Mouse (Mus musculus) frontal cortex, postnatal 10 days (tissue): ENCODE measurements at regions not wholly inside any gene's neighbourhood (a gene's known extent, or its start where the extent isn't known, plus 50 kb on each side); places are given as distances from the start of the nearest gene placed in this dataset.
A peak's percentile ranks its signal among the peaks of the same experiment; 100 is the strongest.
"Not testable (repeated sequence)": the region's sequence is repeated elsewhere in the genome, so short reads cannot be mapped to it uniquely, and the experiment has no call there.

Source experiments
- DNase-seq, 2 experiments: peaks; one replicate each; pipeline ENCODE4 v3.0.0; 2022; ENCODE audit warnings: low spot score in 2 of 2, mixed read lengths in 1 of 2

DNA sequence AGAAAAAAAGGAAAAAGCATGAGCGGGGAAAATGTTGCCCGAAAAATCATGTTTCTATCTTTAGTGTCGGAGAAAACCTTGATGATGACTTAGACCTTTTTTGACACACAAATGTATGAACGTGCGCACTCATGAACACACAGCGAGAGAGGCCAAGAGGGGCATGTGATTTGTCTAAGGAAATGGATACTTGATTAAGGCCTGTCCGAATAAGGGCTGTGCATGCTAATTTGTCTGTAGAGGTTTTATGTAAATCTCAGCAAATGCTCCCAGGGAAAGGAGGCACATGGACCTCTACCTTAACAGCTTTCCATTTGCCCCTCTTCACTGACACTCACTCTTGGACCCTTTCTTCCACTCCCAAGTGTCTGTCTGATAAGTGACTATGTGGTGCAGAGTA lies 182.5 kb upstream of the Rgma start:
- peak in 1 of 2 experiments; percentile 1 for DNase-seq

DNA sequence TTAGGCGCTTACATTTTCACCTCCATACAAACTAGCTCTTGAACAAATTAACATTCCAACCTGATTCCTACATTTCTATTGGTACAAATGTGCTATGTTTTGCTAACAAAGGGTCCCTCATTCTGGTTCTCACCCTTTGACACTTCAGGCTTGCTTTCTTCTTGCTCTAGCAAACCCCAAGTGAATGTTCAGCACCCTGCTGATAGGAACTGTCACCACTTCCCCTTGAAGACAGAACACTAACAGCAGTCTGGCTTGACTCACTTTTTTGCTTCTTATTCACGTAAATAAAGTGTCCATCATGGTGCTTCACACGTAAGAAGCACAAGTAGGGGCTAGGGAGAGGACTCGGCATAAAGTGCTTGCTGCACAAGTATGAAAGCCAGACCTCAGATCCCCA lies 180.0 kb upstream of the Rgma start:
- no peak for DNase-seq

DNA sequence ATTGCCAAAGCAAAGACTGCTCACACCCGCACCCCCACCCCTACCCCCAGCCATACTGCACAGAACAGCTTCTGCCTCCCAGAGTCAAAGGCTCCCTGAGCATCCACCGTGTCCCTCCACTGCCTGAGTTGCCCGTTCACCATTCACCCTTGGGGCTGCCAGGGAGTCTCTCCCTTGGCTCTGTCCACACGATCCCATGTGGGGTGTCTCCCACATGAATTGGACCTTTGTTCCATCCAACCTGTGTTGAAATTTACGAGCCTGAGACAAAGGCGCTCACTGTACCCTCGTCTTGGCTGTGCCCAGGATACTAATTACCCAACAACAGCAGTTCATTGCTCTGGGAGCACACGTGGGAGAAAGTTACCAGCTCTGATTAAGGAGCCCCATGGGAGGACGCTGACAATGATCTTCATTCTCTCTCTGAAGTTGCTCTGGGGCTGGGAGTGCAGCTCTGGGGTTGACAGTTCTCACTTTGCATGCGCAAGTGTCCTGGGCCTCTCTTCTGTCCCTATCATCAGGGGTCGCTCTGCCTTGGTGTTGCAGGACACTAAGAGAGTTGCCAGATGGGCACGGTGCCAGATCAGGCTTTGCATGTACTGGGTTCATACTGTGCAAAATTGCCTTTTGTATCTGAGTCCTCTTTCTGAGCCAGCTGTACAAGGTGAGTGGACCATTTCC lies 178.3 kb upstream of the Rgma start:
- peak; percentile 48 to 60 for DNase-seq

DNA sequence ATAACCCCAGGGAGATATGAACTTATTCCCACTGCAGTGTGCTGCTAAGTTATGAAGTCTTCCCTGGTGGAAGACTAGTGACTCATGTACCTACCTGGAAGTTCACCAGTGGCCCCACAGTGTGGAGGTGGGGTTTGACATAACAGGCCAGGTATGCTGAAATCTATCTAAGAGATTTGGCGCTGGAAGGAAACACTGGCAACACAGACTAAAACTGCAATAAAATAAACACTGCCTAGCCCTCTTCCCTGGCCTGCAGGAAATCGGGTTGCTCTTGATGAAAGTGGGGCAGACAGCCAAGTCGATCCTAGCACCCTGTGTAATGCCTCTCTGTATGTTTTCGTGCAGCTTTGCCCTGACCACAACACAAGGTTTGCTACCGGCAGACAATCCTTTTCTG lies 177.2 kb upstream of the Rgma start:
- DNase-seq, result peak in 1 of 2 experiments; percentile 3

DNA sequence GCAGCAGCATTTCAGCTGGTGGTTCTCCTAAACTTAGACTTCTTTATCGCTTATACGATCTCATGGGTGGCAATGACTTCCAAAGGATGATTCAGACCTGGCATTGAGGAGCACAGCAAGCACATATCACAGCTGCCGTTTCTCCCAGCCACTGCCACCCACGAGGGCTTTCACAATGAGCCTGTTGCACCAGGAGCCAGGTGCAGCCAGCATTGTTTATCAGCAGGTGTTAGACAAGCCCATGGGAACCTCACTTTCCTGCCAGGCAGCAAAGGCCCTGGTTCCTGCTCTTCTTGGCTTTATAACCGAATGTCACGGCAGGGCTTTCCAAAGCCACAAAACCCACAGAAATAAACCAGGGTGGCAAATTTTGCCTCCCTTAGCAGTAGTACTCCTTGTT lies 175.3 kb upstream of the Rgma start:
- peak in 1 of 2 experiments; percentile 4 for DNase-seq

DNA sequence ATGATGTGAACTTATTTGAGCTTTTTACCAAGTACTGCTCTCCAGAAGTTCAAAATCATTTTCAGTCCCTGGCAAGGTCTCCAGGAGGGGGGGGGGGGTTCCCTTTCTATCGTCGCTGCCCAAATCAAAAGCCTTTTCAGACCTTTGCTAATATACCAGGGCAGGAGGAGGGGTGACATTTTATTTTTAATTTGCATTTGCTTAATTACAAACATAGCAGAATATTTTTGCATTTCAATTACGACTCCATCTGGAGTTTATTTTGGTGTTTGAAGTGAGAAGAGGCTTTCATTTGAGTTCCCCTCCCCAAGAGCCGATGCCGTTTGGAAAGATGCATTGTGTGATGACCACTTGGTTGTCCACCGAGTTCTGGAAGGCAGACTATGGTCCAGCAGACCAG lies 174.0 kb upstream of the Rgma start:
- DNase-seq, result peak in 1 of 2 experiments; percentile 17

DNA sequence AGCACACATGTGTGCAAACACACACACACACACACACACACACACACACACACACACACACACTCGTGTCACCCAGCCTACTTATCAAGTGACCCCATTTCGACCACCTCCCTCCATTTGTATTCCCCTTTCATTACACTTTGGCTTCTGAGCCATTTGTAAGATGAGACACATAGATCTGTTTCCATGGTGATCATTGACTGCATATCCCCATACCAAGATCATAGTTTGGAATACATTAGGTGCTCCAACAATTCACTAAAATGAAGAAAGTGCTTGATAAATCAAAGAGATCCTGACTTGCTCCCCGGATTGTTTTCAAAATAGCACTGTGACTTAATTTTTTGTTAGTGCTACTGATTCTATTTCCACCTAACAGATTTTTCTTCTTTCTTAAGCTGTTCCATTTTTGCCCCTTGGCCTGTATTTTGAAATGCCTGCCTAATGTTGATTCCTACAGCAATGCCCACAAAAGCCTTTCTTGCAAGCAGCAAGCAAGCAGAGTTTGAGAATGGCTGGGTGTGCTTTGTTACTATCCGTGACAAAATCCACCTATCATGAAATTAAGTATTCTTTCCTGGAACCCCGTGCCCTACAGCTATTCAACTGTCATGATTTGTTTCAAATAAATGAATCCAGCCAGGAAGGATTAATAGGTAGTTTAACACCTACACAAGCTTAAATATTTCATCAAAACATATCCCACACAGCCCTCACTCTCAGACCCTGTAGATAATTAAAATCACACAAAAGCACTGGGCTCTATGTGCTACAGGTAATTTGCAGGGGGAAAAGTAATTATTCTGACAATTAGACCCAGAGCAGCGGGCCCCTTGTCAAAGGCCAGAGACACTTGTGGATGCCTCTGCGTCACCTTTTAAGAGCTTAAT lies 168.1 kb upstream of the Rgma start:
- peak in 1 of 2 experiments; percentile 1 for DNase-seq

DNA sequence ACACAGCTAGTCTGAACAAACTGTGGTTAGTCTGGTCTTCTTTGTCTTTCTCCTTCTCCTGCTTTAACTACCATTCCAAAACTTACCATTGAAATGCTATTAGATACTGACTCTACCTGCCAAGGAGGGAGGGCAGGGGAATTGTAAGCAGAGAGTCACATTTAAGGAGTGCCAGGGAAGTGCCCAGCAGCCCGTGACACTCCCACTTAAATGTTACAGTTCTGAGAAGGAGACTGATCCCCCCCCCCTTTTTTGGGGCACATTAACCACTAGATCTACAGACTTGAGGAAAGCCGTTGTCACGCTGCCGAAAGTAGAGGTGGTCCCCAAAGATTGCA lies 166.9 kb upstream of the Rgma start:
- peak in 1 of 2 experiments; percentile 1 for DNase-seq

DNA sequence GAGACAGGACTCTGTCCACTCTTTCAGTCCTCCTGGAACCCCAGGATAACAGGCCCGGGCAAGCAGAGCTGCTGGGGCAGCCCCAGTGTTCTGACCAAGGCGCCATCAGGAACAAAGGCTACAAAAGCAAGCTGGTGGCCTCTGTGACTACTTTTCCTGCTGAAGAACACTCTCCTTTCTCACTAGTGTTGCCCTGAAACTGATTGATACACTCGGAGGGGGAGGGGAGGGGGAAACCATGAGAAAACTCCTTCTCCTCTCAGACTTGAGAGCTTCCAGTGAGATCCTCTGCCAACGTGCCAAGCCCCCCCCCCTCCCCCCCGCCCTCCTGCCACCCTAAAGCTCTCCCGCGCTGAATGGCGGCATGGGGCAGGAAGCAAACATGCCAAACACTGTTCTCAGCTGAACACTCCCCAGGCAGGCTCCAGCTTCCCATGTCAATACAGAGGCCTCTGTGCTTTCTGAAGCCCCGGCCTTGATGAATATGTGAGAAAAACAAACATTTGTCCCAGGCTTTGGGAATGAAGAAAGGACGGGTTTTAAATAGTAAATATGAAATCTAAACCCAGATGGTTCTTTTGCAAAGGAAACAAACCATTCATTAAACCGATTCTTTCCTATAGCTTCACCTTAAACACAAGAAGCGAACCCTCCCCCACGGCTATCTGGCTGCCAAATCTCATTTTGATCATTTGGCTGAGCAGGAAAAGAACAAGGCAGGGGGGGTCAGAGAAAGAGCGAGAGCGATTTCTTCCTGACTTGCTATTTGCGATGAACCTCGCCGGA lies 166.3 kb upstream of the Rgma start:
- peak; percentile 26 to 53 for DNase-seq

DNA sequence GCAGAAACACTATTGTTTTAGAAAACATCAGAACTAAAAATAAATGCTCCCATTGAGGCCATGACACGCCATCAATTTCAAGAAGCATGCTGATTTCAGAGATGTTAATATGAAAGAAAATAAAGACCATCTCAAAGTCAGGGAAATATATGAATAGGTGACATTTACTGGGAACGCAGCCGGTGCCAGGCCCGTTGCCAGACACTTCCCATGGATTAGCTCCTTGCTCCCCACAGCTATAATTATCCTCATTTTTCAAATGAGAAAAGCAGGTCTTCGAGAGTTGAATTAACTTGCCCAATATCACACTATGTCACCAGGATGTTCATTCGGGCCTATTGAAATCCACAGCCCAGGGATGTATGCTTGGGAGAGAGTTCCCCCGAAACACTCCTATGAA lies 165.2 kb upstream of the Rgma start:
- peak in 1 of 2 experiments; percentile 3 for DNase-seq

DNA sequence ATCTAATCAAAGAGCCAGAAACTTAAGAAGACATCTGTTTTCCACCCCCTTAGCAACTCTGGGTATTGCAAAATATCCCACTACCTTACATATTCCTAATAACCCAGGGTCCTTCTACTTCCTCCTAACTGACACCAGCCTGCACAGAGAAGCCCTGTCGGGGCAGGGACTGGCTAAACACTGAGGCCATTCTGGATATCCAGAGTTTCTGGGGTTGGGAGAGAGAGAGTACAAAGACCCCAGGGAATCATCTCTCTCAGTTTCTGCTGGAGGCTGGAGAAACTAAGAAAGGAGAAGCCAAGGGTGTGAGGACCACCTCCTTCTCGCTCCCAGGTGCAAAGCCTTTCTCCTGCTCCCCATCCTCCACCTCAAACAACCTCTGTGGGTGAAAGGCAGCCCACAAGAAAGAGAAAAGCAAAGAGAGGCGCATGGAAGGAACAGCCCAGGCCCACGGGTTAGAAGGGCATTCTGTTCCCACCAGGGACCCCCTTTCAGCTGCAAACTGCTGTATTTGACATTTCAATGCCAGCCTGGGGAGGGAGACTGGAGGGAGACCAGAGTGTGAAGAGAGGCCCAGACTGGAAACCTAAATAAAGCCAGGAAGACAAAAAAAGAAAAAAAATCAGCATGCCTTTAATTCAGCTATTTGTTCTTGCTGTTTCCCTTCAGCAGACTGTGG lies 152.9 kb upstream of the Rgma start:
- DNase-seq, result no peak

DNA sequence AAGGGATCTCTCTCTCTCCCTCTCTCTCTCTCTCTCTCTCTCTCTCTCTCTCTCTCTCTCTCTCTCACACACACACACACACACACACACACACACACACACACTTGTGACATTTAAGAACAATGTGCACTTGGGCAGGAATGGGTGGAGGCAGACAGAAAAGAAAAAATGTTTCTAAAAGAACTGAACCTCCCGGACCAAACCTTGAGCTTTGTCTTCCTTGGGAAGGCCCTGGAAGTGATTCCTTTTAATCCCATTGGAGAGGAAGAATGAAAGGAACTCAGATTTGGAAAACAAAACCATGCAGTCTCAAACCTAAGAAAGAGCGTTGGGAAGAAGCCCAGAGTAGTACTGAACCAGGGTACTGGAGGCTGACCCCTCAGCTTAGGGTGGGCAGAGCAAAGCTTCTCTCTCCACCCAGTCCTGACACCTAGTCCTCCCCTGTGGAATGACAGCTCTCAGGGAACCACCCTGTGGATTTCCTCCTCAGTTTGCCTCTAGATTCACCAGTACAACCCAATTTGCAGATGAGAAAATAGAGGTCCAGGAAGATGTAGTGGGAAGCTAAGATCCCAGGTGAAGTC lies 152.3 kb upstream of the Rgma start:
- DNase-seq, result no peak

DNA sequence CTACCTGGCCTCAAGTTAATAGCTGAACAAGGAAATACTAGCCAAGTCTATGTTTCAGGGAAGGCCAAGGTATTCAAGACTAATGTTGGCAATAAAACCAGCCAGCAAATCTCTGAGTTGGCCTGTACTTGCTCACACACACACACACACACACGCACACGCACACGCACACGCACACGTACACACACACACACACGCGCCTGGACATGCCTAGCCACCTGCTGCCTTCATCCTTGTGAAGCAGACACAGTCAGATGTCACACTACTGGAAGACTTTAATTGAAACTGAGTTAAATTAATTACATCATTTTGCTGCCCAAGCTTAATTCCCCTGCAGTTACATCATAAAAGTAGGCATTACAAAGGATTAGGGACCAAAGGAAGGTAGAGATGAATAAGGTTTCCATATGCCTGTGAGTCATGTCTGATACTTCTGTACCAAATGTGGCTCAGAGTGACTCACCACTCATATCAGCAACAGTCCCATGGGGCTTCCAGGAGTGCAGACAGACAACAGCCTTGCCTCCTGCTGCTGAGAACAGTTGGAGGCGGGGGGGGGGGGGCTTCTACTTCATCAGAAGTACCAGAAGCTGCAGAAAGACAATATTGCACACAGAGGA lies 141.7 kb upstream of the Rgma start:
- DNase-seq, result no peak

DNA sequence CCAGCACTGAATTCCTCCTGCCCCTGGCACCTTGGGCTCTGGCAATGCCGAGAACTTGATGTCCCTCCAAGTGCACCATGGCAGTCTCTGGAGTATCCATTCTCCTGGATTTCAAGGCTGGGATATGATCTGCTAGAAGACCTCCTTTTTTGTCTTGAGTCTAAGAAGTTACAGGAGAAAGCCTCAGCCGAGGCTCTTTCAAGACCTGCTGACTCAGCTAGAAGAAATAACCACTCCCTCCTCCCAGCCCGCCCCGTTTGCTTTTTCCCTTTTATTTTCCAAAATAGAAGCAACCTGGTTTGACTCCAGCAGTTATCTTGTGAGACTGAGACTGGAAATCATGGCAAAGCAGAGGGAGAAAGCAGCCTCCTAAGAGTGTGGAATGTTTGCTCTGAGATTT lies 136.8 kb upstream of the Rgma start:
- DNase-seq, result no peak

DNA sequence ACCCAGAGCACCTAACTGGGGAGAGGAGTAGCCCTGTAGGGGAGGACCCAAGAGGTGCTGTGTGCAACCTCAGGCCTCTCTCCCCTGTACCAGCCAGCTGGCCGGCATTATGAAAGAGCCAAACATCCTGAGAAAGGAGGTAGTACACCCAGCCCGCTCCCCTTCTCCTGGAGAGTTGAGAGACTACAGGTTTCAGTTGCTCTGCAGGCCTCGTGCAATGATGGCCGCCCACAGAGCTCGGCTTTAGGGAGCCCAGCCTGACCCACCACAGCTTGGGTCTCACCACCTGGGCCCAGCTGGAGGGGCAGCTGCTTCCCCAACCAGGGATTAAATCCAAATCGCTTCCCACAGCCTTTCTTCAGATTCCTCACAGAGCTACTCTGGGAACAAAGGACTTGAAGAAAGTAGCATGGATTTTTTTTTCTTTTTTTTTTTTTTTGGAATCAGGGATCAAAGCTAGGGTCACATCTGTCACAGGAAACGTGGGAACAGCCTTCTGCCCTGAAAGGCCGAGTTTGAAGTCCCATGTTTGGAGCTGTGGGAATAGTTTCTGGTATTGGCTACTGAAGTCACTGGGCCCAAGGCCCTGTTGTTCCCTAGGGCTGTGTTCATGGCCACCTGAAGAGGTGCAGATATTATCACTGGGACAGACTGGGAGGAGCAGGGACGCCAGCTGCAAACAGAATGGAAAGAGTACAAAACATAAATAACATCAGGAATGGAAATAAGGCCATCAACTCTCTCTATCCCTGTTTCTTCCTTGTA lies 131.5 kb upstream of the Rgma start:
- DNase-seq, result no peak

DNA sequence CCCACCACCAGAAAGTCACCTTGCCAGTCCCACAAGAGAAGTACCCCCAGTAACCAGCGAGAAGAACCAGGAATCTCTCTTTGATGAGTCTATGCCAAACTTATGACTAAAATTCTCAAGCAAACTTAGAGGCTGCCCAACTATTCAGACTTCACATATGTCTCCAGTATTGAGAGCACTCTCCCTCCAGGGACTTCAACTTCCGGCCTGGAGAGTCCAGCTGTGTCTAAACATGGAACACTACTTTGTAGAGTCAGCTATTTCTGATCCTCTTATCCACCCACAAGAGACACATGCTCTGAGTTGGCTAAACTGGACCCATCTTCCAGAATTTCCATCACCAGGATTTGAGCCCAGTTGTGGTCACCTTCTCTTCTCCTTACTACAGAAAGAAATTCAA lies 129.9 kb upstream of the Rgma start:
- DNase-seq, result no peak

DNA sequence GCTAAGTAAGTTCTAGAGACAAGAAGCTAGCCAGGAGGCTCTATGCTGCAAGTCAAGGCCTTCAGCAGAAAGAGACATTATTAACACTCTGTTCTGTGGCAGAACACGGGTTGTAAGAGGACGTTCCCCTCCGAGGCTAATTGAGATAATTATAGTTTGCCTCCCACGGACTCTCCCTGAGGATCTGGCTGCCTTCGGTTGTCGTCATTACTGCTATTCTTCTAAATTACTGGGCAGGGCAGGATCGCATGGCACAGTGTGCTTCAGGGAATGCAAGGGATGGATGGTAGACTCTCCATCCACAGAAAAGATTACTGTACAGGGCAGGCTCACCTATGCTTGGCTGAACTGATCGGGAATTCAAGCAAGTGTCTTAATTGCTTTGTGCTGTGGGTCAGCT lies 124.7 kb upstream of the Rgma start:
- DNase-seq, result no peak

DNA sequence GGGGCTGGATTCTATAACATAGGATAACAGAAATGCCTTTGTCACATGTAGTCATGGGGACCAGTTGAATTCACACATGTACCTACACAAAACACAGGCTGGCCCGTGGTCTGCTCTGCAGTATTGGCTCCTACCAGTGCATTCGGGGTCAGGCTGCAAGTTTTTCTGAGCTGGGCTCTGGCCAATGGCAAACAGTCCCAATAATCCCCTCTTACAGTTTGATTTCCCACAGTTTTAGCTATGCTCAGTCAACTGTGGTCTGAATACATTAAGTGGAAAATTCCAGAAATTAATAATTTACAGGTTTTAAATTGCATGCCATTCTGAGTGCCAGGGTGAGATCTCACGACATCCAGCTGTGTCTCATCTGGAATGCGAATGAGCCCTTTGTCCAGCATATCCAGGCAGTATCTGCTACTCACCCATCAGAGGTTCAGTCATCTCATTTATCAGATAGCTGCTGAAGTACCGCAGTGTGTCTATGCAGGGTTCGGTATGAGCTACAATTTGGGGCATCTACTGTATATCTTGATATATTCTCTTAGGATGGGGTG lies 124.0 kb upstream of the Rgma start:
- DNase-seq, result no peak

DNA sequence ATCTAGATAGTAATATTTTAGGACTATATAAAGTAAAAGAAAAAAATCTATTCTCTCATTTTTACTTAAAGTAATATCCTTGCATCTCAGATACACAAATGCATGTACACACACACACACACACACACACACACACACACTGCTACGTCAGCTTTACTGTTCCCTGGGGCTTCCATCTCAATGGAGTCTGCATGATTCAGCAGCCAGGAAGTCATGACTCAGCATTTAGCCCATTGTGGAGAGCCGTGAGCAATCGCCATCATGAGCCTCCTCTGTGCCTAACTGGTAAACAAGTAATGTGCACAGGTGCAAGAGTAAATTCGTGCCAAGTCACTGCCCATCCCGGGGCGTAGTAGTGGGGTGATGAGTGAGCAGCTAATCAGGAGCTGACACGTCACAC lies 120.3 kb upstream of the Rgma start:
- not testable (repeated sequence) for DNase-seq

DNA sequence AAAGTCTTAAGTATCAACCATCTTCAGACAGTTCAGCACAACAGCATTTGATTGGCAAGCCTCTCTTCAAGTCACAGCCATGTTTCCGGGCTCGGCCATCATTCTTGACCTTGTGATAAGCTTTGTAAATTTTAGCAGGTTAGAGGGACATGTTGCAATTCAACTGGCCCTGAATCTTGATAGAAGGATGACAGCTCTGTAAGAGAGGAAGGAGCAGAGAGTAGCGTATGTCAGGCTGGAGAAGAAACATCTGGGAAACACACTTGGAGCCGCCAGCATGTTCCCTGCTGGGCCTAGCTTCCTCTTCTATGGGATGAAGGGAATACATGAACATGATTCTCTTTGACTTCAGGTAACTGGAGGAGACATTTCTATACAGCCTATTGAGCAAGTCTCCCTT lies 115.2 kb upstream of the Rgma start:
- no peak for DNase-seq
